Mouse (Mus musculus): Measurements from ENCODE around the gene Adam19.

Adam19 gene

GRCm38 (mm10) chr11:46109206-46109605, 53.4 kb downstream of the Adam19 start:
- no peak for DNase-seq

- DNase-seq = no peak
Measured at GRCm38 (mm10) chr11:46110156-46110944, 54.6 kb downstream of the Adam19 start.

DNA sequence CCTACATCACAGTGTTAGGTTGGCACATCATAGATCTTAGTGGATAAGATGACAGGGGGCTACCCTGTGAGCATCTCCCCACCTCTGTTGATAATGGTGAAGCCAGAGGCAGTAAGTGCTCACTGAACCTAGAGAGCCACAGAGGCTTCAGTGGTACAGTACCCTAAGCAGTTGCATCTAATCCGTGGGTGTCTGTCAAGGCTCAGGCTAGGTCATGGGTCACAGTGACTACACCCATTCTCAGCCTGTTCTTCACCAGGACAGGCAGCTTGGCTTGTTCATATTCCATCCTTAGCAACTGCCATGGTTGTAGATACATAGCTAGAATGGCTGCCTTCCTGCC, 55.1 kb downstream of the Adam19 start:
- DNase-seq = no peak

- no peak for DNase-seq
Measured at GRCm38 (mm10) chr11:46113211-46113610, 57.4 kb downstream of the Adam19 start.

- DNase-seq = no peak
Measured at GRCm38 (mm10) chr11:46114221-46114620, 58.4 kb downstream of the Adam19 start.

- no peak for DNase-seq
Measured at GRCm38 (mm10) chr11:46115011-46115410, 59.2 kb downstream of the Adam19 start.

DNA sequence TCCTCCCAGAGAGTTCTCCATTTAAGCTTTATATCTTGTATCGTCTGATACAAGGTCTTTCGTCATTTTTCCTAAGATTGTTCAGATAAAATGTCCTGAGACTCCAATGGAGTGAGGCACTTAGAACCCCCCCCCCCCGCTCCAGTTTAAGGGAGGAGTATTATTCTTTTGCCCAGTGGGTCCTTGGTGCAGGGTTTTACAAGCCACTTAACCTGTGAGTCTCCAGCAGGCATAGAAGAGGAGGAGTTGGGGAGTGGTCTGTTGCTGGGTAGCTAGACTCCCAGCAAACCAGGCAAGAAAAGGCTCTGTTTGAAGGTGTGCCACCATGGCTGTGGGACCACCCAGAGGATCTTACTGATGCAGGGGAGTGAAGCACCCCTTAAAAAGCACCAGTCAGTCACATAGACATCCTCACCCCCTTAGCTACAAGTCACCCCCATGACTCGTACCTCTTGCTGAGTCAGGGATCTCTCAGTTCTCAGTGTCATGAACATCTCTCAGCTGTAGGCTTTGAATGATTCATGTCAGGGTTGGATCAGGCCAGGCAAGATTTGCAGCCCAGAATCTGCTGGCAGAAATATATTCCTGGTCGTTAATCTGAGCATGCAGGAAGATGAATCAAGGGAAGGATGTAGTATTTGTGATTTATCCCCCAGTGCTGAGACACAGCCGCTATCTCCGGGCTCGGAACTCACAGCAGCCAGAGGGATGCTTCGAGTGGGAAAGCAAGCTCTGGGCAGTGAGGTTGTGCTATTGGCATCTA, 59.8 kb downstream of the Adam19 start:
- DNase-seq = no peak

DNA sequence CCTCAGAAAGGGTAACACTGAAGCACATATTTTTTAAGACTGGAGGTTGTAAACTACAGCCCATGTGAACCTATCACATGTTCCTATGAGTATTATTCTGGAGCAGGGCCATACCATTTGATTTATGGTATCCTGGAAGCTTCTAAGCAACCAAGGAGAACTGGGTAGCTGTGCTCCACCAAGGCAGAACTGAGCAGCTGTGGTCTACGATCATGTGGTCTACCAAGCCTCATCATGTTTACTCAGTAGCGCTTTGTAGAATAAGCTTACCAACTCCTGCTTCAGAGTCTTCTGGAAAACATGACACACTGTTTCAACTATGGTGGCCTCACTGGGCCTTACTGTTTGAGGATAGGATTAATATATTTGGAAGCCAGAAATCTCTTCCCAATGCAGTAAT, 60.7 kb downstream of the Adam19 start:
- DNase-seq = no peak

DNA sequence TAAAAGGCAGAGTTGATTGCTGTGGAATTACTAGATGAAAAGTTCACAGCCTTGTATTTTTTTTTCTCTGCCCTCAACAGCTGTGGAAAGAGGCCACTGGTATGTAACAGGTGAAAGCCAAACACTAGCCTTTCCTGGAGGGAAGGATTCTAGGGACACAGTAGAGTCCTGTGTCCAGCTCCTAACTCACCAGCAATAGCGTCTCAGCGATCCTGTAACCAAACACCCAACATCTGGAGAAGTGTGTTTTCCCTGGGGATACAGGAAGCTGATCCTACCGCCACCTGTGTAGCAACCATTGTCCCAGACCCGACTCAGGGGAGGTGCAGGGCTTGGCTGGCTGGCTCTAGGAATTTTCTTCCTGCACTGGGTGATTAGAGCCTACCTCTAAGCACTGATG, 63.8 kb downstream of the Adam19 start:
- no peak for DNase-seq

GRCm38 (mm10) chr11:46120084-46120483, 64.3 kb downstream of the Adam19 start:
- DNase-seq = no peak

- DNase-seq = no peak
Measured at GRCm38 (mm10) chr11:46121666-46122065, 65.9 kb downstream of the Adam19 start.

GRCm38 (mm10) chr11:46122875-46123274, 67.1 kb downstream of the Adam19 start:
- DNase-seq = no peak

- DNase-seq = no peak
Measured at GRCm38 (mm10) chr11:46123328-46123866, 67.6 kb downstream of the Adam19 start.

DNA sequence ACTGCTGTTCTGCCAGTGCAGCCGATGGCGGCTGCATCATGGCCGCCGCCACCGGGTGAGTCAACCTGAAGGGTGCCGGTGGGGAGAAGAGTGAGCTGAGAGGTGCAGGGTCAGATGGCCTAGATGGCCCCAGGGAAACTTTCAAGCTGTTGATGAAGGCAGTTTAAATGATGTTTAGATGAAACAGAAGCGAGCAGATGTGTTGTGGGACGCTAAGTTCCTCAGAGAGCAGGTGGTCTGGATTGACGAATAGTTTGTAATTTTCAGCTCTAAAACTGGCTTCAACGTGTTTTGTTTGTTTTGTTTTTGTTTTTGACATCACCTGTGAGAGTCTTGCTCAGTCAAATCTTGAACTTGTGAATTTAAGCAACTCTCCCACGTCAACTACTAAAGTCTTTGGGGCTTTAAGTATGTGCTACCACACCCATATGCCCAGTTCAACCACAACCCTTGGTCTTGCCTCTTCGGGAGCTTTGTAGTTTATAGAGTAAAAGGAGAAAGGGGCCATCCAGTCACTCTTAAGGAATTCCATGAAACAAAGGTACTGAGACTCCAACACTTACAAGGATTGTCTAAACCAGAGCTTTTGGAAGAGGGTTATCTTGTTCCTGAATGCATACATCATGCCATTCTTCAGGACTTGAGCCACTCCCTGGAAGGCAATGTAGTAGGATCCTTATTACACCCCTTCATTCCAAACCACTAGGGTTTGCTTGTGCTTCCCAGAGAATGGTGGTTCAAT, 69.5 kb downstream of the Adam19 start:
- DNase-seq = no peak

DNA sequence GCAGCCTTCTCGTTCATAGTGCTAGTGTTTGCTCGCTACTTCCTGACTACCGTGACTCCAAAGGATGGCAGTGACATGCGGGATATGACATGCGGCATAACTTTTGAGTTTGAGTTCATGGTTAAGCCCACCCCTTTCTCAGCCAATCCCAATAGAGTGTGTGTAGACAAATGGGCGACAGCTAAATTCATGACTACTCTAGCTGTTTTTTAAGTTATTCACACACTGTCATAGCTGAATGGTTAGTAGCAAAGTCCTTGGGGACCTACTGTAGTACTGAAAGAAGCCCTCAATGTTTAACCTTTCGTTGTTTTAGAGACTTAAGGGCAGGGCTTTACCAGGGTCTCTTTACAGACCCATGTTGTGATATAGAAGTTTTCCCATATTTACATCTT, 70.0 kb downstream of the Adam19 start:
- DNase-seq = no peak

- no peak for DNase-seq
Measured at GRCm38 (mm10) chr11:46126317-46126716, 70.5 kb downstream of the Adam19 start.

- DNase-seq = no peak
Measured at GRCm38 (mm10) chr11:46126827-46127410, 71.1 kb downstream of the Adam19 start.

GRCm38 (mm10) chr11:46127621-46128547, 72.1 kb downstream of the Adam19 start:
- DNase-seq = no peak

GRCm38 (mm10) chr11:46128548-46128945, 72.8 kb downstream of the Adam19 start:
- peak; percentile 77 for DNase-seq

DNA sequence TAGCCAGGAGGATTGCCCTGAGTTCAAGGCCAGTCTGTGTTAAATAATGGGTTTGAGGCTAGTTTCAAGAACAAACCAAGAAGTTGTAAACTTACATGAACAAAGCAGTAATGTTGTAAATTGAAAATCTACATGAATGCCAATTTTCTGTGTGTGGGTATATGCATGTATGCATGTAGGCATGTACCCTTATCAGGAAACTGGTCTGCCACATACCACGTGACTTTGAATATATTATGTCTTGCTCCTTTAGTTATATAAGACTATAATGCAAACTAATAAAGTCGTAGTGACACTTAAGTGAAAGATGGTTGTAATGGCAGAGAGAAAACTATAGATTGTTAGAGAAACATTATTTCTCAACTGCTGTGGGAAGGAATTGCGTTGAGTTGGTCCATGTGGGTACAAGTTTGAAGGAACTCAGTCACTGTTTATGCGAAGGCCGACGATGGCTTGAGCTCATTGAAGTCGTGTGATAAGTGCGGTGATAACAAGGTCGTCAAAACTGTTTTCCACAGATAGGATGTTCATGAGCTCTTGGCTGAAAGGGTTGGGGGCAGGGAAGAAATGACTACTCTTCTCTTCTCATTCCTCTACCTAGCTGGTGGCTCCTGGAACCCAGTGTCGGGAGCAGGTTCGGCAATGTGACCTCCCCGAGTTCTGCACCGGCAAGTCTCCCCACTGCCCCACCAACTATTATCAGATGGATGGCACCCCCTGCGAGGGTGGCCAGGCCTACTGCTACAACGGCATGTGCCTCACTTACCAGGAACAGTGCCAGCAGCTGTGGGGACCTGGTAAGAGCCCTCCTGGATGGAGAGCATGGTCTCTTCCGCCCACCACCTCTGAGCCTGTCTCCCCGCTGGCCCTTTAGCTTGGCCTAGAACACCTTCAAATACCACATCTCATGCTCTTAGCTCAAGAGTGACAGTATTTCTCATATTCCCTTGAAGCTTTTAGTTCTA, 75.5 kb downstream of the Adam19 start:
- no peak for DNase-seq

GRCm38 (mm10) chr11:46134899-46135298, 79.1 kb downstream of the Adam19 start:
- DNase-seq = no peak
